Mouse (Mus musculus): Measurements from ENCODE around the gene Tctex1d1. TPM values are rescaled to one million over a fixed set of nuclear protein-coding genes. Genes with fewer than 3 reads are reported as not detected.

Gene Tctex1d1
- total and polyA plus RNA-seq, 2 experiments, result not detected

DNA sequence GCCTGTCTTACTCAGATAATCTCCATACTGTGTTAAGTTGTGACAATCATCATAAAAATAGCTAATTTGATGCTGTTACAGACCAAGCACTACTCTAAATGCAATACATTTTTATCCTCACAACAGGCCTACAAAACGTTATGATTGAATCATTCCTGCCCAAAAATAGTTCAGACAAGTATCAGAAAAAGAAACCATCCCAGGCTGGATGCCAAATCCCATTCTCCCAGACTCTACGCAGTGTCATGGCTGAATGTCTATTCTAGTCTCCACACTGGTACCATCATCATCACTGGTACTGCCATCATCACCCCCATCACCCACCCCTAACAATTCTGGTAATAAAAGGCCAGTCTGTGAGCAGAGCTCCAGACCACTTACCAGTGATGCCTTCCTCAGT is 25.9 kb upstream of the Tctex1d1 start:
- DNase-seq (ENCODE audit: extremely low read depth, low read depth, low spot score), result no peak
- 70% methylated on average over 2 of the region's 2 CpGs for WGBS

DNA sequence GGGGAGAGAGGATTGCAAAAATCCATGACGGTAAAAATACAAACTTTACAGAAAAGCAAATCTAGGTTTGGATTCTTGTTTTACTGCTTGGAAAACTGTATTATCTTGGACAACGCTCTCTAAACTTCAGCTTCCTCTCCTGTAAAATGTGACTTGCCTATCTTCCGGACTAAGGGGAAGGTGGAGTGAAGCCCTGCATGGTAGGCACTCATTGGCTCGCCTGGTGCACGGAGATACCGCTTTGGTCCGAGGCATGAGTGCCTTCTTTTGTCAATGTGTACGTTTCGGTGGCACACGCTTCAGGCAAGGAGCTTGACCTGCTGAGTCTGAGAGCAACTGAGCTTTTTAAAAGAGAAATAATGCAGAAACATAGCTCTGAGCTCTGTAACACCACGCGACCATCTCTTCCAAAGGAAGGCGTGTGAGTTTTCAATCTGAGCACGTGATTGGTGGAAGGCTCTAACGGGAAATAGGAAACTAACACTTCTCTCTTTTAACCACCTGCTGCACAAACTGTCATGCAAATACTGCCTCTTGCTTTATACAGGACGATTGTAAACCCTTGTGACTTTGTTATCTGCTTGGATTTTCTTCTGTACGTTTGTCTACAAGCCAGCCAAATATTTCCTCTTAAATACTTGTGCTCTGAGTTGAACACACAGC is 23.0 kb upstream of the Tctex1d1 start:
- no peak overlapping the region for H3K4me3 ChIP-seq (ENCODE audit: insufficient read depth, low read depth, low read length)
- 68% methylated on average over 17 of the region's 17 CpGs for WGBS

More for the DNA sequence above, 25.9 kb upstream of the Tctex1d1 start:
- no peaks in the 10 kb centered on the region for H3K79me2 ChIP-seq (ENCODE audit: control insufficient read depth, insufficient read depth, low read length)
- TF ChIP-seq POLR2A (IDR thresholded peaks at IDR 0.05; ENCODE audit: extremely low read depth, insufficient read depth, low read length) (no peak), CTCF (IDR thresholded peaks at IDR 0.05; ENCODE audit: low read depth, low read length) (no peak)
- no peak overlapping the region for H3K4me3 ChIP-seq (ENCODE audit: insufficient read depth, low read depth, low read length)
- no peaks in the 10 kb centered on the region for H3K36me3 ChIP-seq (ENCODE audit: control insufficient read depth, insufficient read depth, low read length)
- H3K9ac ChIP-seq (ENCODE audit: low read depth, low read length), result no peak overlapping the region
- no peaks in the 10 kb centered on the region for H3K4me1 ChIP-seq (ENCODE audit: control insufficient read depth, insufficient read depth, low read length)
- H3K27me3 ChIP-seq (ENCODE audit: control insufficient read depth, insufficient read depth, low read length), result no peaks in the 10 kb centered on the region
- H3K27ac ChIP-seq (replicated peaks; ENCODE audit: insufficient read depth, low read depth, low read length), result no peak overlapping the region

DNA sequence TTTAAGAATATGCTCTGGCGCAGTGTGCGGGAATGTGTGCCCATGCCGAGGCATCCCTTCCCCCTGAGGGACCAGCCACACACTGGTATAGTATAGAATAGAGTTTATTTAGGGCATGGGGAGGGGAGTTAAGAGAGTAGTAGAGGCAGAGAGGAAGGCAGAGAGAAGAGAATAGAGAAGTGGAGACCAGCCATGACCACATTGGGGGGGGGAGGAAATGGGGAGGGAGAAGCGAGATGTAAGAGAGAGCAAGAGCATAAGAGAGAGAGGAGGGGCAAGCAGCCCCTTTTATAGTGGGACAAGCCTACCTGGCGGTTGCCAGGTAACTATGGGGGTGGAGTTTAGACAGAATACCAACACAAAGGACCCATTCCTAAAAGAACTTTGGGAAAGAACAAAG is 19.0 kb upstream of the Tctex1d1 start:
- Histone ChIP-seq H3K9ac (ENCODE audit: low read depth, low read length) (no peak overlapping the region), H3K27me3 (ENCODE audit: control insufficient read depth, insufficient read depth, low read length) (no peaks in the 10 kb centered on the region), H3K36me3 (ENCODE audit: control insufficient read depth, insufficient read depth, low read length) (no peaks in the 10 kb centered on the region), H3K27ac (replicated peaks; ENCODE audit: insufficient read depth, low read depth, low read length) (no peak overlapping the region), H3K4me3 (ENCODE audit: insufficient read depth, low read depth, low read length) (no peak overlapping the region), H3K4me1 (ENCODE audit: control insufficient read depth, insufficient read depth, low read length) (no peaks in the 10 kb centered on the region), H3K79me2 (ENCODE audit: control insufficient read depth, insufficient read depth, low read length) (no peaks in the 10 kb centered on the region)
- WGBS, result 93% methylated on average over 5 of the region's 5 CpGs
- TF ChIP-seq POLR2A (IDR thresholded peaks at IDR 0.05; ENCODE audit: extremely low read depth, insufficient read depth, low read length) (no peak), CTCF (IDR thresholded peaks at IDR 0.05; ENCODE audit: low read depth, low read length) (no peak)
- no peak for DNase-seq (ENCODE audit: extremely low read depth, low read depth, low spot score)

More for the DNA sequence above, 23.0 kb upstream of the Tctex1d1 start:
- Histone ChIP-seq H3K79me2 (ENCODE audit: control insufficient read depth, insufficient read depth, low read length) (no peaks in the 10 kb centered on the region), H3K36me3 (ENCODE audit: control insufficient read depth, insufficient read depth, low read length) (no peaks in the 10 kb centered on the region), H3K9ac (ENCODE audit: low read depth, low read length) (no peak overlapping the region), H3K27ac (replicated peaks; ENCODE audit: insufficient read depth, low read depth, low read length) (no peak overlapping the region), H3K27me3 (ENCODE audit: control insufficient read depth, insufficient read depth, low read length) (no peaks in the 10 kb centered on the region), H3K4me1 (ENCODE audit: control insufficient read depth, insufficient read depth, low read length) (no peaks in the 10 kb centered on the region)
- DNase-seq (ENCODE audit: extremely low read depth, low read depth, low spot score), result no peak
- TF ChIP-seq CTCF (IDR thresholded peaks at IDR 0.05; ENCODE audit: low read depth, low read length) (no peak), POLR2A (IDR thresholded peaks at IDR 0.05; ENCODE audit: extremely low read depth, insufficient read depth, low read length) (no peak)

DNA sequence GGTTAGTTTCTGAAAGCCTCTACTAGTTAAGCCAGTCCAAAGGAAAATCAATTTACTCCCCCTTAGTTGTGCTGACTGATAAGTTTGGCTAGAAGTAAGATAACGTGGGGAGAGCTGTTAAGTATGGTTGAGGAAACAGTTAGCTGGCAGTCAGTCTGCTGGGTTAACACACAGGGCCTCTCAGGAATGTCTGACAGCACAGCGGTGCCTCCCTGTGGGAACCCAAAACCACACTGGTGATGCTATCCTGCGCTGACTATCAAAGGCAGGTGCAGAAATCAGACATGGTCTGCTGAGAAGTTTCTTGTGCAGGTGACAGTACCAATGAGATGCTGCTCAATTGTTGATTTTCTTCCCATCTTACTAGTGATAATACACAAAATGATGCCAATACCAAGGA is 14.2 kb upstream of the Tctex1d1 start:
- no peak for DNase-seq (ENCODE audit: extremely low read depth, low read depth, low spot score)
- Histone ChIP-seq H3K27ac (replicated peaks; ENCODE audit: insufficient read depth, low read depth, low read length) (no peak overlapping the region), H3K4me1 (ENCODE audit: control insufficient read depth, insufficient read depth, low read length) (peaks cover 6% of the 10 kb centered on the region; the same call in 1 of the 2 replicates), H3K9ac (ENCODE audit: low read depth, low read length) (no peak overlapping the region), H3K36me3 (ENCODE audit: control insufficient read depth, insufficient read depth, low read length) (no peaks in the 10 kb centered on the region), H3K27me3 (ENCODE audit: control insufficient read depth, insufficient read depth, low read length) (no peaks in the 10 kb centered on the region), H3K79me2 (ENCODE audit: control insufficient read depth, insufficient read depth, low read length) (no peaks in the 10 kb centered on the region), H3K4me3 (ENCODE audit: insufficient read depth, low read depth, low read length) (no peak overlapping the region)
- WGBS, result 75% methylated on average over 3 of the region's 3 CpGs
- no peak for TF ChIP-seq CTCF (IDR thresholded peaks at IDR 0.05; ENCODE audit: low read depth, low read length)
- TF ChIP-seq POLR2A (IDR thresholded peaks at IDR 0.05; ENCODE audit: extremely low read depth, insufficient read depth, low read length), result no peak

DNA sequence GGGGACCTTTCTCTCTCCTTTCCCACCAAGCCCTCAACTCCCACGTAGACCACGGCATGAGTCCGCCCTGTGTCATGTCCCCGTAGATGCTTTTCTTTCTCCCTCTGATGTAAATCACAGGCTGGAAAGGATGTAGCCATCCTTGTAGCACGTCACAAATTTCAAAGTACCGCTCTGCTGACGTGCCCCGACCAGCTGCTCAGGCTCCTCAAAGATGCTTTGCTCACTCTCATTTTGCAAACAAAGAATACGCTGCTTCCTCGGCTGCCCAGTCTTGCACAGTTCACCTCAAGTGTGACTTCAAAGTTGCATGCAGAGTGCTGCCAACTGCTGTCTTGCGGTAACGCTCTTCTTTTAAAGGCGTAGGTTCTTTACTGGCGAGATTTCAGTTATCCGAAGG is 10.6 kb upstream of the Tctex1d1 start:
- peaks cover 8% of the 10 kb centered on the region for H3K4me1 ChIP-seq (ENCODE audit: control insufficient read depth, insufficient read depth, low read length)
- WGBS, result 91% methylated on average over 15 of the region's 15 CpGs
- H3K27me3 ChIP-seq (ENCODE audit: control insufficient read depth, insufficient read depth, low read length), result no peaks in the 10 kb centered on the region
- no peaks in the 10 kb centered on the region for H3K79me2 ChIP-seq (ENCODE audit: control insufficient read depth, insufficient read depth, low read length)
- no peak overlapping the region for H3K9ac ChIP-seq (ENCODE audit: low read depth, low read length)
- H3K4me3 ChIP-seq (ENCODE audit: insufficient read depth, low read depth, low read length), result no peak overlapping the region
- TF ChIP-seq CTCF (IDR thresholded peaks at IDR 0.05; ENCODE audit: low read depth, low read length) (no peak), POLR2A (IDR thresholded peaks at IDR 0.05; ENCODE audit: extremely low read depth, insufficient read depth, low read length) (no peak)
- no peak for DNase-seq (ENCODE audit: extremely low read depth, low read depth, low spot score)
- no peak overlapping the region for H3K27ac ChIP-seq (replicated peaks; ENCODE audit: insufficient read depth, low read depth, low read length)
- H3K36me3 ChIP-seq (ENCODE audit: control insufficient read depth, insufficient read depth, low read length), result no peaks in the 10 kb centered on the region

DNA sequence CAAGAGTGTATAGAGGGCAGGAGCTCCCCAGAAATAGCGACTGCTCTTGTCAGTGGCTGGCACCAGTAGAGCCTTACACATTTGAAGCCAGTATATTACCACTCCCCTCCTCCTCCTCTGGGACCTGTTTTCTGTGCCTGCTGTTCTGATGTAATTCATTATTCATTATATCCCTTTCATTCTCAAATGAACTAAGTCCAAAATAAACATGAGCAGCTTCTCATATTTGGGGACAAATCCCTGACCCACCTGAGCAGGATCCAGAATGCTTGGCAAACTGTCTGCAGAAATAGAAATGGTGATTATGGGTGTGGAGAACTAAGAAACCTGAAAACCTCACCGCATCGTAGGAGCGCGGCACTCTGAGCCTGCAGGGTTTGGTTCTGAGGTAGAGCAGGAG is 8.8 kb upstream of the Tctex1d1 start:
- peak; percentile 70 for DNase-seq (ENCODE audit: extremely low read depth, low read depth, low spot score)
- Histone ChIP-seq H3K36me3 (ENCODE audit: control insufficient read depth, insufficient read depth, low read length) (no peaks in the 10 kb centered on the region), H3K79me2 (ENCODE audit: control insufficient read depth, insufficient read depth, low read length) (no peaks in the 10 kb centered on the region), H3K27me3 (ENCODE audit: control insufficient read depth, insufficient read depth, low read length) (no peaks in the 10 kb centered on the region), H3K27ac (replicated peaks; ENCODE audit: insufficient read depth, low read depth, low read length) (no peak overlapping the region), H3K9ac (ENCODE audit: low read depth, low read length) (no peak overlapping the region), H3K4me1 (ENCODE audit: control insufficient read depth, insufficient read depth, low read length) (peaks cover 8% of the 10 kb centered on the region), H3K4me3 (ENCODE audit: insufficient read depth, low read depth, low read length) (no peak overlapping the region; the same call in 1 of the 2 replicates)
- 47% methylated on average over 5 of the region's 5 CpGs for WGBS
- no peak for TF ChIP-seq POLR2A (IDR thresholded peaks at IDR 0.05; ENCODE audit: extremely low read depth, insufficient read depth, low read length)
- no peak for TF ChIP-seq CTCF (IDR thresholded peaks at IDR 0.05; ENCODE audit: low read depth, low read length)

All from liver, adult 2 months (tissue).